Mouse (Mus musculus) forebrain, embryonic 15.5 days (tissue): Measurements from ENCODE around the gene Cacna2d1. TPM values are rescaled to one million over a fixed set of nuclear protein-coding genes. Genes with fewer than 3 reads are reported as not detected.

Experiments used
- ATAC-seq: fragments of 200-750 bp; cut with Nextera tagmentation; replicated peaks from 2 replicates; pipeline ENCODE4 v1.8.0; 2017; ENCODE audit warnings: mild to moderate bottlenecking, moderate TSS enrichment, moderate library complexity
- H3K27ac ChIP-seq: fragments of 300-500 bp; sonication (generic); replicated peaks from 2 replicates; pipeline ENCODE4 v1.5.1; 2015; ENCODE audit warnings: mild to moderate bottlenecking, inconsistent platforms
- H3K27me3 ChIP-seq: fragments of 300-500 bp; sonication (generic); 2 replicates; pipeline ENCODE4 v1.6.1; 2015; ENCODE audit warnings: inconsistent platforms
- H3K36me3 ChIP-seq: fragments of 300-500 bp; sonication (generic); 2 replicates; pipeline ENCODE4 v1.6.1; 2015; ENCODE audit warnings: mild to moderate bottlenecking, inconsistent platforms
- H3K4me1 ChIP-seq: fragments of 300-500 bp; sonication (generic); 2 replicates; pipeline ENCODE4 v1.6.1; 2015; ENCODE audit warnings: inconsistent platforms
- H3K4me2 ChIP-seq: fragments of 300-500 bp; sonication (generic); replicated peaks from 2 replicates; pipeline ENCODE4 v1.6.1; 2015; ENCODE audit warnings: mild to moderate bottlenecking, inconsistent platforms
- H3K4me3 ChIP-seq: fragments of 300-500 bp; sonication (generic); 2 replicates; pipeline ENCODE4 v1.5.1; 2015; ENCODE audit warnings: mild to moderate bottlenecking, inconsistent platforms
- H3K9ac ChIP-seq: fragments of 300-500 bp; sonication (generic); replicated peaks from 2 replicates; pipeline ENCODE4 v1.6.1; 2015; ENCODE audit warnings: mild to moderate bottlenecking, inconsistent platforms
- H3K9me3 ChIP-seq: fragments of 300-500 bp; sonication (generic); 2 replicates; pipeline ENCODE4 v1.6.1; 2016; ENCODE audit warnings: inconsistent platforms
- WGBS: fragments of 180-500 bp; shearing (Covaris S2); methylation state at CpG from one replicate; pipeline ENCODE4 v1.1.7; 2015; ENCODE audit warnings: mixed read lengths; 5-methylcytosine and 5-hydroxymethylcytosine counted together
- polyA plus RNA-seq: library from polyadenylated mRNA; unstranded; fragments of >200 nt; fragmentation: Nextera tagmentation; extraction: Ambion mirVana; gene quantifications from 2 replicates; pipeline ENCODE4 v1.2.1, GENCODE M21; 2015

The Cacna2d1 gene
- polyA plus RNA-seq, 1 experiment from 2014 or later = 41.1 TPM

GRCm38 (mm10) chr5:16240255-16240654 lies 305.8 kb downstream of the Cacna2d1 start:
- Histone ChIP-seq H3K9me3 (no peaks in the 10 kb centered on the region), H3K4me1 (peaks cover 29% of the 10 kb centered on the region), H3K4me3 (no peak overlapping the region), H3K27me3 (no peaks in the 10 kb centered on the region), H3K9ac (no peak overlapping the region), H3K4me2 (no peak overlapping the region), H3K27ac (no peak overlapping the region), H3K36me3 (no peaks in the 10 kb centered on the region)
- no peak for ATAC-seq
- 20% methylated on average over 3 of the region's 3 CpGs for WGBS

DNA sequence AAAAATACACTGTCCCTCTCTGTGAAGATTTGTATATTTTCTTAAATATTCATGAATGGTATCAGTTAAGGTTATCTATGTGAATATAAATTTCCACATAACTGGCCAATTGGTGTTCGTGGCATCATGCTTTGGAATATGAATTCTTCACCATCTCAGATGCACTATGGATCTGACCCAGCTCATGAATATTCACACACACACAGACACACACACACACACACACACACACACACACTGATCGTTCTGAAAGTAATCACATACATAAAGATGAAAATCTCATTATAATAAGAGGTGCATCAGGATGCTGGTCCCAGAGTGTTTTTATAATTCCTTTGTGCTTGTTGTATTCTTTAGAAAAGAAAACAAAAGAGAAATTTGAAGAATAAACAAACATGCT lies 309.1 kb downstream of the Cacna2d1 start:
- 44% methylated on average over 2 of the region's 2 CpGs for WGBS
- H3K9ac ChIP-seq = no peak overlapping the region
- H3K36me3 ChIP-seq = no peaks in the 10 kb centered on the region
- no peak overlapping the region for H3K4me3 ChIP-seq
- H3K9me3 ChIP-seq = no peaks in the 10 kb centered on the region
- ATAC-seq = peak; percentile 63; the same call in 1 of the 2 replicates
- no peak overlapping the region for H3K4me2 ChIP-seq
- H3K27ac ChIP-seq = no peak overlapping the region
- H3K27me3 ChIP-seq = no peaks in the 10 kb centered on the region
- H3K4me1 ChIP-seq = peaks cover 8% of the 10 kb centered on the region; the same call in 1 of the 2 replicates

DNA sequence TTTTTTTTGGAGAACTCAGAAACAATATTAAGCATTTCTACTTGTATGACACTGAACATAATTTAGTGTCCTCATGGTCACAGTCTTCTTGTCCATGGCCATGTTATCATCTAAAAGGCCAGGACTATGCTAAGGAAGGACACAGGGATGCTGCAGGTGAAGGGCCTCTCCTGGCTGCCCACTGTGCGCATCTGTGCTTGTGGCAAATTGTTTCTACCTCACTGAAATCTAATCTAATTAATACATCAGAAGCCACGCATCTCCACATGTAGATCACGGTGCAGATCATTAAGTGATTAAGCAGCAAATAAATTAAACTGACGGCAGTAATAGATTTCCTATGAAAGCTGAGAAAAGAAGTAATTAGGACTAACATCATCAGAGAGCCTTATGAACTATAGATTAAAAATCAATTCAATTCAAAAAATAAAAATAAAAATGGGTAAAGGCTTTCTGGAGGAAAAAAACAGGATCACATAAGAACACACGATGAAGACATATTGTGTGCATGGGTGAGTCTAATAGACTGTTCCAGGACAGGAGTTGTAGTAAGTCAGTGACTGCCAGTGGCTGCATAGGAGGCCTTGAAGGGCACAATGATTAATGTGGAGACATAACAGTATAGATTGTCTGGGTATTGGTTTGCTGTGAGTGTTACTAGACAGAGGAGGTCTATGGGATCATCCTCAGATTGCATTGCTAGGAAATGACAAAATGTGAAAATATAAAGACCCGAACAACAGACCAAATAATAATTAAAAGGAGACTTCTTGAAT lies 318.4 kb downstream of the Cacna2d1 start:
- Histone ChIP-seq H3K4me2 (no peak overlapping the region), H3K9ac (no peak overlapping the region), H3K4me1 (no peaks in the 10 kb centered on the region), H3K4me3 (no peak overlapping the region), H3K36me3 (no peaks in the 10 kb centered on the region), H3K27me3 (no peaks in the 10 kb centered on the region), H3K9me3 (no peaks in the 10 kb centered on the region), H3K27ac (no peak overlapping the region)
- no peak for ATAC-seq
- WGBS = 67% methylated on average over 6 of the region's 6 CpGs

DNA sequence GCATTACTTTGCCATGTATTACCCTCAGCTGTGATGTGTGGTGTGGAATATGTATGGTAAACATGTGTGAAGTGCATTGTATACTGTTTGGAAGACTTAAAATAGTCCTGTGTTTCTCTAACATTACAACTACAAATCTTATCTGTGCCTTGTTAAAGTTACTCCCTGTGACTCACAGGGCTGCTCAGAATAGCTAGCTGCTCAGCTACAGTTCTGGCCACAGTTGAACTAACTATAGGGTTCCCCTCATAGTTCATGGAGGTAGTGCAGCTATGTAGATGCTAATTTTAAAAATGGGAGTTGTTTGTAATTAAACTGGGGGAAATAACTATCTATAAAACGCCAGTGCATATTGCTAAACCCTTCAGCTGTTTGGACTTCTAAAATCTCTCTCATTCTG lies 319.3 kb downstream of the Cacna2d1 start:
- WGBS = 97% methylated on average over 1 of the region's 1 CpGs
- Histone ChIP-seq H3K36me3 (no peaks in the 10 kb centered on the region), H3K27ac (no peak overlapping the region), H3K4me3 (no peak overlapping the region), H3K27me3 (no peaks in the 10 kb centered on the region), H3K9me3 (no peaks in the 10 kb centered on the region), H3K4me2 (no peak overlapping the region), H3K9ac (no peak overlapping the region), H3K4me1 (no peaks in the 10 kb centered on the region)
- no peak for ATAC-seq

DNA sequence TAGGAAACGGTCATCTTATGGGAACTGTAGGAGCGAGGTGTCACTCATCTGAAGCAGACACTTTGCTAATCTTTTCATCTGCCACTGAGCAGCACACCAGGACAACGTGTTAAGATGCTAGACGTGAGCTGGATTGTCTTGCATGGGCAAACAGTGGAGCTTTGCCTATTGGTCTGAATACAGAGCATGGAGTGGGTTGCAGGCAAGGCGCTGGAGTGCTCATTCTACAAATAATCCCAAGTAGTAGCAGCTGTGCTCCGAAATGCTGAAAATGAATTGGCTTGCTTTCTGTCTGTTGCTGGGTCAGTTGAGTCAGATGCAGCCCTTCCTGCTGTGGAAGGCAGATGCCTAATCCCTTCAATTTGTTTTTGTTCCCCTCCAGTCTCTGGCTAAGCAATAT lies 330.9 kb downstream of the Cacna2d1 start:
- Histone ChIP-seq H3K4me1 (peaks cover 4% of the 10 kb centered on the region; the same call in 1 of the 2 replicates), H3K9ac (no peak overlapping the region), H3K4me2 (no peak overlapping the region), H3K36me3 (no peaks in the 10 kb centered on the region), H3K27ac (no peak overlapping the region), H3K27me3 (no peaks in the 10 kb centered on the region), H3K4me3 (no peak overlapping the region), H3K9me3 (no peaks in the 10 kb centered on the region)
- ATAC-seq = no peak
- WGBS = 29% methylated on average over 6 of the region's 6 CpGs

DNA sequence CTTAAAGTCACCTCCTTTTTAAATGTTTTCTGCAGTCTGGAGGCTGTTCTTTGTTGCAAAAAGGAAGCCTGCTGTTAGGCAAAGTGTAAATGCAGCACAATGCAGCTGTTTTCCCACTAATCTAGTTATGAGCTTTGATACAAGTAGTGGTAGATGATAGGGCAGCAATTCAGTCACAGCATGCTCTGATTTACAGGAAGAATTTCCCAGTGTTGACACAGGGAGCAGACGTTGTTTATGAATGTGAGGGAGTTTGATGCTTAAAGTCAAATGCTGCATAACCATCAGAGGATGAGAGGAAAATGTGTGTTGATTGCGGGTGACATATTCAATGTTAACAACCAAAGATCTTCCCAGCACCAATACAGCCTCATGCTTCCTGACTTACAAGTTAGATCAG lies 342.6 kb downstream of the Cacna2d1 start:
- ATAC-seq = no peak
- Histone ChIP-seq H3K27ac (0 out of 2 replicates have a peak overlapping the region, but pooled peaks have one; percentile 9), H3K9ac (no peak overlapping the region), H3K27me3 (no peaks in the 10 kb centered on the region), H3K4me3 (no peak overlapping the region), H3K4me1 (no peaks in the 10 kb centered on the region), H3K4me2 (no peak overlapping the region), H3K36me3 (0 out of 2 replicates have a peak, but pooled peaks cover 4% of the 10 kb centered on the region), H3K9me3 (no peaks in the 10 kb centered on the region)
- 65% methylated on average over 2 of the region's 2 CpGs for WGBS

GRCm38 (mm10) chr5:16281229-16281628 lies 346.7 kb downstream of the Cacna2d1 start:
- H3K4me2 ChIP-seq = no peak overlapping the region
- H3K9me3 ChIP-seq = no peaks in the 10 kb centered on the region
- 91% methylated on average over 5 of the region's 5 CpGs for WGBS
- H3K36me3 ChIP-seq = 0 out of 2 replicates have a peak, but pooled peaks cover 4% of the 10 kb centered on the region
- no peak overlapping the region for H3K27ac ChIP-seq
- no peaks in the 10 kb centered on the region for H3K27me3 ChIP-seq
- H3K9ac ChIP-seq = no peak overlapping the region
- no peak for ATAC-seq
- no peak overlapping the region for H3K4me3 ChIP-seq
- H3K4me1 ChIP-seq = no peaks in the 10 kb centered on the region

DNA sequence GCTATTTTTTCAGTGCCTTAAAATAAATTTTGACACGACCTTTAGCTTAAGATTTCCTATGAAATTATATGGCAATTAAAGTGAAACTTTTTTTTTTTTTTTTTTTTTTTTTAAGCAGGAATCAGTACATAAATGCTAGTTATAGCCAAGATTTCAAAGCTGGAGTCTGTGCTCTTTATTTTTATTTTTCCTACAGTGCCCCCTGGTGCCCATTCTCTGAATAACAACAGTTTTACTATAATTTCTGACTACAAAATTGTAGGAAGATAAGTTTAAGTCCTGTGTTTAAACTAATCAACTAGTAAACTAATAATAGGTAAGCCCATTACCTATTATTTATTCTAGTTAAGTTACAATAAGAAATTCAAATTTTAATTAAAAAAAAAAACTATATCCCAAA lies 358.7 kb downstream of the Cacna2d1 start:
- no peak overlapping the region for H3K4me3 ChIP-seq
- no peaks in the 10 kb centered on the region for H3K27me3 ChIP-seq
- peak overlapping the region; percentile 67 for H3K27ac ChIP-seq
- H3K9ac ChIP-seq = no peak overlapping the region
- WGBS = 11% methylated on average over 1 of the region's 1 CpGs
- H3K9me3 ChIP-seq = no peaks in the 10 kb centered on the region
- H3K4me1 ChIP-seq = peaks cover 3% of the 10 kb centered on the region; the same call in 1 of the 2 replicates
- H3K4me2 ChIP-seq = no peak overlapping the region
- no peaks in the 10 kb centered on the region for H3K36me3 ChIP-seq
- ATAC-seq = no peak

DNA sequence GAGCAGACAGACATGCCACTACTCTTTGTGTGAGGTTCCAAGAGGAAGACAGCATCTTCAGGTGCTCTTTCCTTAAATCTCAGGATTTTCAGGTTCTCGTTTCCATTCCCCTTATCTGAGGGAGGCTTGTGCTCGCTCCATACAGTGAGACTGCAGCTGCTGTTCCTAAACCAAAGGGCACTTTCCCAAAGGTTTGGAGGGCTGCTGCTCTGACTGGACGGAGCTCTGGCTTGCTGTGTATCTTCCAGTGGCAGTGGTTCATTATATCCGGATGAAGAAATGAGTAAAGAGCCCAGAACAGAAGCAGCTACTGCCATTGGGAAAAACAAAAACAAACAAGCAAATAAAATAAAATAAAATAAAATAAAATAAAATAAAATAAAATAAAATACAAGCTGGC lies 359.3 kb downstream of the Cacna2d1 start:
- peak overlapping the region; percentile 67 for H3K27ac ChIP-seq
- ATAC-seq = peak; percentile 66
- WGBS = 34% methylated on average over 4 of the region's 4 CpGs

DNA sequence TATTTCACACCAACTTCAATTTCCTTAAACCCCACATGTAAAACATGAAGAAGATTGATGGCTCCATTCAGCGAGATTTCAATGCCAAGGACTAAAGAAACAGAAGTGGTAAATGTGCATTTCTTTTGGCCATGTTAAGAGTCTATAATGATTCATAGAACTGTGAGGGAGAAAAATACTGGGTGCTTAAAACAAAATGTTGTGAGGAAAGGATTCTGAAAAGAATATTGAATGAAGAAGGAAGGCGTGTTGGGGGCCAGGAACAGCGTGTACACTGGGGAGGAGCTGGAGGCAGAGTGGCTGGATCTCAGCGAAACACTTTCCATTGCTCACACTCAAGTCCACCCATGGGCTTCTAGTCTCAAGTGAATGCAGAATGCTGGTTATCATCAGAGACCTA lies 360.2 kb downstream of the Cacna2d1 start:
- H3K4me1 ChIP-seq = peaks cover 3% of the 10 kb centered on the region; the same call in 1 of the 2 replicates
- H3K27ac ChIP-seq = peak overlapping the region; percentile 65
- no peaks in the 10 kb centered on the region for H3K9me3 ChIP-seq
- no peaks in the 10 kb centered on the region for H3K36me3 ChIP-seq
- H3K9ac ChIP-seq = no peak overlapping the region
- no peak overlapping the region for H3K4me2 ChIP-seq
- 28% methylated on average over 4 of the region's 4 CpGs for WGBS
- no peaks in the 10 kb centered on the region for H3K27me3 ChIP-seq
- H3K4me3 ChIP-seq = no peak overlapping the region
- ATAC-seq = peak; percentile 81

More for the DNA sequence above, 359.3 kb downstream of the Cacna2d1 start:
- no peak overlapping the region for H3K9ac ChIP-seq
- H3K27me3 ChIP-seq = no peaks in the 10 kb centered on the region
- peaks cover 3% of the 10 kb centered on the region; the same call in 1 of the 2 replicates for H3K4me1 ChIP-seq
- H3K4me2 ChIP-seq = no peak overlapping the region
- no peak overlapping the region for H3K4me3 ChIP-seq
- no peaks in the 10 kb centered on the region for H3K9me3 ChIP-seq
- no peaks in the 10 kb centered on the region for H3K36me3 ChIP-seq

- 58% methylated on average over 4 of the region's 4 CpGs for whole genome bisulfite sequencing
- ATAC-seq = no peak
- H3K27ac ChIP-seq = no peak overlapping the region
- no peak overlapping the region for H3K4me3 ChIP-seq
- H3K9me3 ChIP-seq = no peaks in the 10 kb centered on the region
- H3K4me1 ChIP-seq = peaks cover 3% of the 10 kb centered on the region; the same call in 1 of the 2 replicates
- no peak overlapping the region for H3K9ac ChIP-seq
- H3K36me3 ChIP-seq = no peaks in the 10 kb centered on the region
- H3K4me2 ChIP-seq = no peak overlapping the region
- H3K27me3 ChIP-seq = no peaks in the 10 kb centered on the region
Observed at GRCm38 (mm10) chr5:16297170-16297771, 362.8 kb downstream of the Cacna2d1 start.

GRCm38 (mm10) chr5:16299631-16300030 lies 365.1 kb downstream of the Cacna2d1 start:
- no peak for ATAC-seq
- H3K4me2 ChIP-seq = no peak overlapping the region
- no peaks in the 10 kb centered on the region for H3K36me3 ChIP-seq
- no peak overlapping the region for H3K9ac ChIP-seq
- H3K27me3 ChIP-seq = no peaks in the 10 kb centered on the region
- no peak overlapping the region for H3K27ac ChIP-seq
- 78% methylated on average over 6 of the region's 6 CpGs for WGBS
- H3K4me3 ChIP-seq = no peak overlapping the region
- peaks cover 3% of the 10 kb centered on the region; the same call in 1 of the 2 replicates for H3K4me1 ChIP-seq
- no peaks in the 10 kb centered on the region for H3K9me3 ChIP-seq
